Mouse (Mus musculus) kidney, adult 9 months (tissue): Measurements from ENCODE around the gene Sptlc3.
A peak's percentile ranks its signal among the peaks of the same experiment; 100 is the strongest.

Source experiments
- DNase-seq: peaks from one replicate; pipeline ENCODE4 v3.0.0; 2022

Gene Sptlc3

DNA sequence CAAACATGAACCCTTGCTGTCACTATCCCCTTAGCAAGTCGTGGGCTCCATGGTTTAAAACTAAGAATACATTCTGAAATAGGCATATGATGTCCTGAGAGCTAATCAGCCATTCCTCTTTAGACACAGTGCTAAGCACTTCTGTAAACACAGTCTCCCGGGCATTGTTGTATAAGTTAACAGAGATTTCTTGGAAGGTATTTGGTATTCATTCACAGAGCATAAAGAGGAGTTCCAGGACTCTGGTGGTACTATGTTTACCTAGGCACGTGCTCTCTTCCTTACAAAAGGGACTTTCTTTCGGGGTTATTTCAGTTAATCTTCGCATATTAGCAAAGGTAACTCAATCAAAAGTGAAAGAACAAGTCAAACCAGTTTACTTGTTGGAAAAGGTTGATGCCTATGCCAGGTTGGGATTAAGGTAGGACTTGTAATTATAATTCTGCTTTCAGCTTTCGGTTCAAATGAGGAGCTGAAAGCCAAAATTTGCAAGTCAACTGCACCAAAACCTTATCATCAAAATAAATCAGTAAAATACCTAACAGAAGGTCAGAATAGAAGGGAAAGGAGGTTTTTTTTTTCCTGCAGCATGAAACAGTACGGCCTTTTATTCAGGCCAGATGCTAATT, 148.2 kb downstream of the Sptlc3 start:
- peak; percentile 11 for DNase-seq

- no peak for DNase-seq
Measured at GRCm38 (mm10) chr2:139649518-139649917, 155.8 kb downstream of the Sptlc3 start.

DNA sequence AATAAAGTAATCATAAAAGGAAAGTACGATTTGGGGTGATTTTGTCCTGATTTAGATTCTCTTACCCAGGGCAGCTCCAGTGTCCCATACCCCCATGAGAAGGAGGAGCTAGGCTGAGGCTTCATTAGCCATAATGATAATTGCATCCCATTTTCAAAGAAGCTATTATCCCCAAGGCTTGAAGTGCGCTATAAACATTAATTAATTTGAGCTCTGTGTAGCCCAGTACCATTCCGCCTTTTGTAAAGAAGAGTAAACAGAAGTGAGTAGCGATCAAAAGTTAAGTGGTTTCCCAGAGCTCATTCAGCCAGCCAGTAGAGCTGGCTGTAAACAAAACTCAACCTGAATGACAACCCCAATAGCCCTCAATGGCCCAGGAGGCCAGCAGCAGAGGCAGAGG, 163.0 kb downstream of the Sptlc3 start:
- DNase-seq = no peak

DNA sequence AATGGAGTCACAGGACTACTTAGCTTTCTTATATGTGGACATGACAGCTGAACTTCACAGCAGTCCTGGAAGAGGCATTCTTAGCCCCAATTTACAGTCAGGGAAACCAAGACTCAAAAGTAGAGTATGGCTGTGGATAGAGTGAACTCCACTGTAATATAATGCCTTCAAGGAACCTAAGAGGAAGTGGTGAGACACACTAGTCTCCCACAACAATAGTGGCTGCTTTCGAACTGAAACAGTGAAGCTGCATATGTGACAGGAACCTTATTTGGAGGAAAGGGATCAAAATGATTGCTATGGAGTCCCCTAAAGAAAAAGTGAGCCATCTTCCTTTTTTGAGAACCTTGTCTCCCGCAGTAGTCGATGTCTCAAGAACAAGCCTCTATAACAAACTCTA, 178.1 kb downstream of the Sptlc3 start:
- DNase-seq = no peak

DNA sequence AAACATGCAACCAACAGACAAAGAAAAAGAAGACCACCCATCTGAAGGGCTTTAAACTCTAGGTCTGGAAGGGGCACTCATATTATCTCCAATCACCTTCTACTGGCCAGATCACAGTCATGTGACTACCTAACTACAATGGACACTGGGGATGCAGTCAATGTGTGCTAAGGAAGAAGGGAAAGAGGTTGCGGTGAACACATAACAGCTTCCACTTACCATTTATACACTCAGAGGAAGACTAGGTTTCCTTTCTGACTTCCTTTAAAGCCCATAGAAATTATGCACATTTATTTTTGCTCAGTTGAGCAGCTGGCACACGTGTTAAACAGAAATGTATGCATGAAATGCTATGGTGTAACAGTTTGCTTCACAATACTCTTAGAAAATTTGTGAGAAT, 178.7 kb downstream of the Sptlc3 start:
- DNase-seq = no peak

- DNase-seq = peak; percentile 53
Measured at GRCm38 (mm10) chr2:139677065-139677762, 183.5 kb downstream of the Sptlc3 start.

DNA sequence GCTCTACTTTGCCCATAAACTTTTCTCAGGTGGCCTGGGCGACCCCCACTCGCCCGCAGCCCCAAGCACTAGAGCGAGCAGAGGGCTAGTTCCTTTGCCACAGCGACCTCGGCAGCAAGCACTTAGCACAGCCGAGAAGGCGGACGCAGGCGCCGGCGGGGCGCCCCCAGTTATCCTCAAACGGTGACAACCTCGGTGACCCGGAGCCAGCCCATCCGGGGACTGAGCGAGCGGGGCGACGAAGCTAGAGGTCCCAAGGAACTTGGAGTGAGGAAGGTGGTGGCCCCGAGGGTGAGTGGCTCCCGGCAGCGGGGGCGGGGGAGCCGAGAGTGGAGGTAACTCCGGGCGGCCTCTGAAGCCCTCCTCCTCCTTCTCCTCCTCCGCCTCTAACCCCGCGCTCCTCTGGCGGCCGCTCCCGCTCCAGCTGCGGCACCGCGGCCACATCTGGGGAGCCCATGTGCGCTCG, 184.1 kb downstream of the Sptlc3 start, which contains the start of gene Ism1:
Gene Ism1 (plus strand): TSS at position 370 of the 466 bp plus-strand sequence.
- peak; percentile 13 for DNase-seq

- peak; percentile 28 for DNase-seq
Measured at GRCm38 (mm10) chr2:139678275-139679140, 184.8 kb downstream of the Sptlc3 start.

- no peak for DNase-seq
Measured at GRCm38 (mm10) chr2:139682540-139682939, 188.8 kb downstream of the Sptlc3 start.
